In the genomic region with DNA sequence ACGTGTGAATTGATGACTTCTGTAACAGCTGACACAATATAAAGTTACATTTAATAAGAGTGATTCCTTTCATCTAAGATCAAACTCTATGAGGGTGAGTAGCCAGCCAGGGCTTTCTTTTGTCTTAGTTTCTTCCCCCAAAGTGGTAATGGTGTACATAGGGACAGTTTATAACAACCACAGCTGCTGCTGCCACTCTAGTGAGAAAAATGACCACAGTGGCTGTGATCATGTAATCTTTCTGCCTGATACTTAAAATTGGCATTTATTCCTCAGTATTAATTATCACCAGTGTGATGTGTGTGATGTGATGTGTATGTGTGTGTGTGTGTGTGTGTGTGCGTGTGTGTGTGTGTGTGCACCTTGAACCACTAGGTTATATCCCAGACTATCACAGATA, we compare ENCODE assay signal across 23 mouse cellular contexts. TPM values are rescaled to one million over a fixed set of nuclear protein-coding genes. Genes with fewer than 3 reads are reported as not detected.
DNase-seq lines count a peak whose midpoint lies in the region; ATAC-seq and TF ChIP-seq lines count a peak whose summit lies in the region.
"Had no signal": no experiment of that assay in that cellular context is flagged by ENCODE, and none has a peak within 500 bp of the region (broad histone marks: within the 10 kb centered on the region; RNA-seq: fewer than 3 reads in every experiment).

No protein-coding gene starts in this region.

- no peaks in the 10 kb centered on the region for H3K9me3 ChIP-seq in heart, embryonic 15.5 days (replicated peaks)
- H3K9me3 ChIP-seq in lung, embryonic 16.5 days (ENCODE audit: control insufficient read depth, low read length) = no peaks in the 10 kb centered on the region
- H3K9me3 ChIP-seq in kidney, embryonic 14.5 days (ENCODE audit: control insufficient read depth, low read length) = no peaks in the 10 kb centered on the region
- H3K9me3 ChIP-seq: liver, embryonic 13.5 days had no signal

- peaks cover 8% of the 10 kb centered on the region; the same call in 1 of the 2 replicates for H3K36me3 ChIP-seq in heart, embryonic 15.5 days
- H3K36me3 ChIP-seq in lung, embryonic 16.5 days (ENCODE audit: control insufficient read depth, insufficient read depth, low read length) = no peaks in the 10 kb centered on the region
- peaks cover 52% of the 10 kb centered on the region for H3K36me3 ChIP-seq in myocyte (ENCODE audit: control insufficient read depth, insufficient read depth)
- H3K36me3 ChIP-seq in kidney, embryonic 14.5 days (ENCODE audit: control insufficient read depth, insufficient read depth, low read length) = no peaks in the 10 kb centered on the region
- H3K36me3 ChIP-seq: liver, embryonic 13.5 days had no signal

- no peaks in the 10 kb centered on the region for H3K27me3 ChIP-seq in heart, embryonic 15.5 days
- no peaks in the 10 kb centered on the region for H3K27me3 ChIP-seq in lung, embryonic 16.5 days (ENCODE audit: control insufficient read depth, insufficient read depth, low read depth, low read length)
- no peaks in the 10 kb centered on the region for H3K27me3 ChIP-seq in myocyte (ENCODE audit: control insufficient read depth, insufficient read depth, insufficient read length)
- no peaks in the 10 kb centered on the region for H3K27me3 ChIP-seq in kidney, embryonic 14.5 days (ENCODE audit: control insufficient read depth, insufficient read depth, low read length)
- H3K27me3 ChIP-seq: liver, embryonic 13.5 days had no signal

- peaks cover 29% of the 10 kb centered on the region for H3K79me2 ChIP-seq in myocyte (ENCODE audit: control insufficient read depth, insufficient read depth)

- WGBS in heart, embryonic 15.5 days = 70% methylated on average over 2 of the region's 2 CpGs
- 66% methylated on average over 2 of the region's 2 CpGs for WGBS in lung, embryonic 16.5 days
- WGBS in kidney, embryonic 14.5 days = 73% methylated on average over 2 of the region's 2 CpGs

- no peak overlapping the region for H3K4me3 ChIP-seq in heart, embryonic 15.5 days
- no peak overlapping the region for H3K4me3 ChIP-seq in lung, embryonic 16.5 days (ENCODE audit: low read length)
- peak overlapping the region; percentile 82 for H3K4me3 ChIP-seq in myocyte
- no peak overlapping the region for H3K4me3 ChIP-seq in kidney, embryonic 14.5 days (ENCODE audit: low read length)
- H3K4me3 ChIP-seq: left cerebral cortex, adult 2 months; liver, embryonic 13.5 days had no signal

- peaks cover 2% of the 10 kb centered on the region for H3K4me1 ChIP-seq in heart, embryonic 15.5 days (replicated peaks)
- H3K4me1 ChIP-seq in lung, embryonic 16.5 days (replicated peaks; ENCODE audit: control insufficient read depth, insufficient read depth, low read length) = peaks cover 3% of the 10 kb centered on the region
- peaks cover 14% of the 10 kb centered on the region for H3K4me1 ChIP-seq in kidney, embryonic 14.5 days (ENCODE audit: control insufficient read depth, insufficient read depth, low read length)

- H3K27ac ChIP-seq in heart, embryonic 15.5 days = no peak overlapping the region
- no peak overlapping the region for H3K27ac ChIP-seq in lung, embryonic 16.5 days (ENCODE audit: low read length)
- no peak overlapping the region for H3K27ac ChIP-seq in kidney, embryonic 14.5 days (ENCODE audit: low read depth, low read length)
- H3K27ac ChIP-seq: hindbrain, embryonic 14.5 days; left cerebral cortex, adult 2 months; liver, embryonic 13.5 days had no signal

- no peak overlapping the region for H3K9ac ChIP-seq in heart, embryonic 15.5 days
- H3K9ac ChIP-seq in lung, embryonic 16.5 days (ENCODE audit: low read length) = no peak overlapping the region
- no peak overlapping the region for H3K9ac ChIP-seq in kidney, embryonic 14.5 days (ENCODE audit: low read depth, low read length)
- H3K9ac ChIP-seq: hindbrain, embryonic 14.5 days; liver, embryonic 13.5 days had no signal

- no peak for DNase-seq in heart, postnatal 4 days
- DNase-seq in lung, postnatal 25 days (ENCODE audit: low spot score) = no peak
- no peak for DNase-seq in adrenal gland, adult 2 months
- DNase-seq: adrenal gland, postnatal 10 days; B cell, adult 2 months; cerebellum, adult 8-10 months; cerebellum, postnatal 36 days; heart, postnatal 36 days; layer of hippocampus, adult 9-11 months; liver, embryonic 13.5 days; right cerebral cortex, postnatal 14 days; thymus, postnatal 25 days had no signal

- peak overlapping the region; percentile 54; the same call in 1 of the 2 replicates for H3K4me2 ChIP-seq in heart, embryonic 15.5 days
- peak overlapping the region; percentile 13; the same call in 1 of the 2 replicates for H3K4me2 ChIP-seq in lung, embryonic 16.5 days (ENCODE audit: low read depth, low read length)
- H3K4me2 ChIP-seq in myocyte (ENCODE audit: low read depth) = peak overlapping the region; percentile 92
- no peak overlapping the region for H3K4me2 ChIP-seq in kidney, embryonic 14.5 days (replicated peaks; ENCODE audit: low read depth, low read length)
- H3K4me2 ChIP-seq: hindbrain, embryonic 14.5 days; liver, embryonic 13.5 days; midbrain, embryonic 11.5 days had no signal

- ATAC-seq in heart, embryonic 15.5 days (replicated peaks; ENCODE audit: insufficient number of reproducible peaks, insufficient read depth, low FRiP score, low read depth) = no peak
- no peak for ATAC-seq in lung, embryonic 16.5 days (ENCODE audit: low read depth)
- no peak for ATAC-seq in kidney, embryonic 14.5 days (ENCODE audit: low FRiP score, low TSS enrichment)
- ATAC-seq: activated CD4-positive, CD25-positive, alpha-beta regulatory T cell, adult 4 months; forebrain, embryonic 14.5 days; inflammation-experienced regulatory T-cells, adult 6 months; lung, postnatal 0 days had no signal

- TF ChIP-seq POLR2A in myocyte (IDR thresholded peaks at IDR 0.05; ENCODE audit: insufficient read length, low read depth) = no peak

- H3ac ChIP-seq in myocyte (ENCODE audit: control insufficient read depth, insufficient read length) = peak overlapping the region; percentile 24

TF ChIP-seq in myocyte, 11 proteins besides CTCF, POLR2A, EP300 and RAD21:
- TF ChIP-seq E2F4 (IDR thresholded peaks at IDR 0.05; ENCODE audit: insufficient read depth) (no peak), TCF12 (IDR thresholded peaks at IDR 0.05; ENCODE audit: insufficient read depth, poor library complexity, severe bottlenecking) (peak; percentile 55), SRF (IDR thresholded peaks at IDR 0.05; ENCODE audit: control insufficient read depth, insufficient read length, low read depth) (no peak), TCF3 (IDR thresholded peaks at IDR 0.05; ENCODE audit: insufficient read length, low read depth) (peak; percentile 51), MYOD1 (IDR thresholded peaks at IDR 0.05; ENCODE audit: control insufficient read depth in 1 of 3, insufficient read length in 2 of 3, low read depth in 2 of 3) (peak; percentile 85 to 96 (median 92))

RNA-seq across cellular contexts. Expression of a gene that starts 3.5 kb away (rescaled TPM):
- polyA plus RNA-seq in heart, embryonic 15.5 days (2015; fragmentation: Nextera tagmentation; extraction: Ambion mirVana) = 1,121 and 1,187 TPM in 2 replicates
- 1,000 to 10,000 TPM; 1,243 to 1,503 TPM for total RNA-seq in heart, postnatal 4 days (2021)
- 653 and 737 TPM in 2 replicates for polyA plus RNA-seq in lung, embryonic 16.5 days (2015; fragmentation: Nextera tagmentation; extraction: Ambion mirVana)
- polyA plus RNA-seq in myocyte (2012; fragmentation: generic; extraction: Trizol) = 2,495 TPM
- polyA plus RNA-seq in kidney, embryonic 14.5 days (2014; fragmentation: Nextera tagmentation; extraction: Ambion mirVana) = 64.4 and 115 TPM in 2 replicates
- 10 to 100 TPM; 41.2 to 96.7 TPM for total RNA-seq in adrenal gland, adult 2 months (2021)
- 22.7 and 23.2 TPM in 2 replicates for polyA plus RNA-seq in adrenal gland, adult 2 months (2012; rRNA removed)

RNA-seq across cellular contexts. Expression of a gene that starts 38.6 kb away (rescaled TPM):
- polyA plus RNA-seq in heart, embryonic 15.5 days (2015; fragmentation: Nextera tagmentation; extraction: Ambion mirVana) = 5.0 and 5.5 TPM in 2 replicates
- 1 to 10 TPM; 4.3 to 4.6 TPM for total RNA-seq in heart, postnatal 4 days (2021)
- 14.2 and 18.1 TPM in 2 replicates for polyA plus RNA-seq in lung, embryonic 16.5 days (2015; fragmentation: Nextera tagmentation; extraction: Ambion mirVana)
- polyA plus RNA-seq in myocyte (2012; fragmentation: generic; extraction: Trizol) = 2.8 TPM
- 1.8 and 3.1 TPM in 2 replicates for polyA plus RNA-seq in kidney, embryonic 14.5 days (2014; fragmentation: Nextera tagmentation; extraction: Ambion mirVana)
- total RNA-seq in adrenal gland, adult 2 months (2021) = 1 to 10 TPM; 8.6 TPM
- 0.19 and 0.42 TPM in 2 replicates for polyA plus RNA-seq in adrenal gland, adult 2 months (2012; rRNA removed)

RNA-seq across cellular contexts. Expression of a gene that starts 59.9 kb away (rescaled TPM):
- polyA plus RNA-seq in heart, embryonic 15.5 days (2015; fragmentation: Nextera tagmentation; extraction: Ambion mirVana) = 7.6 and 8.6 TPM in 2 replicates
- total RNA-seq in heart, postnatal 4 days (2021) = 1 to 10 TPM; 7.1 to 7.9 TPM
- 10.3 and 11.9 TPM in 2 replicates for polyA plus RNA-seq in lung, embryonic 16.5 days (2015; fragmentation: Nextera tagmentation; extraction: Ambion mirVana)
- 26.9 TPM for polyA plus RNA-seq in myocyte (2012; fragmentation: generic; extraction: Trizol)
- polyA plus RNA-seq in kidney, embryonic 14.5 days (2014; fragmentation: Nextera tagmentation; extraction: Ambion mirVana) = 4.6 and 5.5 TPM in 2 replicates
- 1 to 10 TPM; 3.7 to 5.9 TPM for total RNA-seq in adrenal gland, adult 2 months (2021)
- 2.6 and 3.8 TPM in 2 replicates for polyA plus RNA-seq in adrenal gland, adult 2 months (2012; rRNA removed)
